Mouse (Mus musculus): ENCODE data around the gene Tomm70a. TPM values are rescaled to one million over a fixed set of nuclear protein-coding genes. Genes with fewer than 3 reads are reported as not detected.

Tomm70a gene
- 85.7 and 95.8 TPM in 2 replicates for polyA plus RNA-seq (2014; fragmentation: Nextera tagmentation; extraction: Ambion mirVana)

GRCm38 (mm10) chr16:57120913-57121815, at the start of gene Tomm70a:
Tomm70a (plus strand) TSS chr16:57121703.
- peak; percentile 99 for ATAC-seq (ENCODE audit: low read depth)
- H3K9ac ChIP-seq (replicated peaks; ENCODE audit: low read depth, low read length): peak within 1 kb of the TSS; percentile 92
- H3K4me1 ChIP-seq (ENCODE audit: control insufficient read depth, insufficient read depth, low read length): peaks cover 15% of the 10 kb centered on the region
- H3K27ac ChIP-seq (ENCODE audit: low read depth, low read length): peak within 1 kb of the TSS; percentile 97
- no peaks in the 10 kb centered on the region for H3K27me3 ChIP-seq (ENCODE audit: control insufficient read depth, insufficient read depth, low read length)
- no peaks in the 10 kb centered on the region for H3K36me3 ChIP-seq (ENCODE audit: control insufficient read depth, insufficient read depth, low read length)
- 0% methylated on average over 36 of the region's 37 CpGs for WGBS
- peak within 1 kb of the TSS; percentile 99 for H3K4me3 ChIP-seq (ENCODE audit: low read depth, low read length)
- no peaks in the 10 kb centered on the region for H3K9me3 ChIP-seq (ENCODE audit: control insufficient read depth, low read length)
- H3K4me2 ChIP-seq (ENCODE audit: low read depth, low read length): peak within 1 kb of the TSS; percentile 79

GRCm38 (mm10) chr16:57075986-57076385, 45.5 kb upstream of the Tomm70a start:
- no peak for ATAC-seq (ENCODE audit: low read depth)
- Histone ChIP-seq H3K27ac (ENCODE audit: low read depth, low read length) (no peak overlapping the region), H3K36me3 (ENCODE audit: control insufficient read depth, insufficient read depth, low read length) (no peaks in the 10 kb centered on the region), H3K4me1 (ENCODE audit: control insufficient read depth, insufficient read depth, low read length) (no peaks in the 10 kb centered on the region), H3K9me3 (ENCODE audit: control insufficient read depth, low read length) (no peaks in the 10 kb centered on the region), H3K4me2 (ENCODE audit: low read depth, low read length) (no peak overlapping the region), H3K27me3 (ENCODE audit: control insufficient read depth, insufficient read depth, low read length) (no peaks in the 10 kb centered on the region), H3K9ac (replicated peaks; ENCODE audit: low read depth, low read length) (no peak overlapping the region), H3K4me3 (ENCODE audit: low read depth, low read length) (no peak overlapping the region)
- WGBS: 80% methylated on average over 7 of the region's 7 CpGs

GRCm38 (mm10) chr16:57079577-57079976, 41.9 kb upstream of the Tomm70a start:
- Histone ChIP-seq H3K9ac (replicated peaks; ENCODE audit: low read depth, low read length) (no peak overlapping the region), H3K36me3 (ENCODE audit: control insufficient read depth, insufficient read depth, low read length) (no peaks in the 10 kb centered on the region), H3K27ac (ENCODE audit: low read depth, low read length) (no peak overlapping the region), H3K4me3 (ENCODE audit: low read depth, low read length) (no peak overlapping the region), H3K4me1 (ENCODE audit: control insufficient read depth, insufficient read depth, low read length) (no peaks in the 10 kb centered on the region), H3K27me3 (ENCODE audit: control insufficient read depth, insufficient read depth, low read length) (no peaks in the 10 kb centered on the region), H3K9me3 (ENCODE audit: control insufficient read depth, low read length) (no peaks in the 10 kb centered on the region), H3K4me2 (ENCODE audit: low read depth, low read length) (no peak overlapping the region)
- 81% methylated on average over 4 of the region's 4 CpGs for WGBS
- no peak for ATAC-seq (ENCODE audit: low read depth)

- Histone ChIP-seq H3K36me3 (ENCODE audit: control insufficient read depth, insufficient read depth, low read length) (no peaks in the 10 kb centered on the region), H3K9me3 (ENCODE audit: control insufficient read depth, low read length) (no peaks in the 10 kb centered on the region), H3K27me3 (ENCODE audit: control insufficient read depth, insufficient read depth, low read length) (no peaks in the 10 kb centered on the region), H3K4me3 (ENCODE audit: low read depth, low read length) (no peak overlapping the region), H3K9ac (replicated peaks; ENCODE audit: low read depth, low read length) (no peak overlapping the region), H3K4me2 (ENCODE audit: low read depth, low read length) (no peak overlapping the region), H3K4me1 (ENCODE audit: control insufficient read depth, insufficient read depth, low read length) (no peaks in the 10 kb centered on the region), H3K27ac (ENCODE audit: low read depth, low read length) (no peak overlapping the region)
- WGBS: 49% methylated on average over 4 of the region's 4 CpGs
- peak; percentile 85; the same call in 1 of the 2 replicates for ATAC-seq (ENCODE audit: low read depth)
These were observed 29.0 kb upstream of the Tomm70a start for GRCm38 (mm10) chr16:57092460-57092859.

GRCm38 (mm10) chr16:57092911-57093605, 28.4 kb upstream of the Tomm70a start:
- Histone ChIP-seq H3K4me2 (ENCODE audit: low read depth, low read length) (no peak overlapping the region), H3K27me3 (ENCODE audit: control insufficient read depth, insufficient read depth, low read length) (no peaks in the 10 kb centered on the region), H3K4me3 (ENCODE audit: low read depth, low read length) (no peak overlapping the region), H3K4me1 (ENCODE audit: control insufficient read depth, insufficient read depth, low read length) (no peaks in the 10 kb centered on the region), H3K9me3 (ENCODE audit: control insufficient read depth, low read length) (no peaks in the 10 kb centered on the region), H3K27ac (ENCODE audit: low read depth, low read length) (no peak overlapping the region), H3K9ac (replicated peaks; ENCODE audit: low read depth, low read length) (no peak overlapping the region), H3K36me3 (ENCODE audit: control insufficient read depth, insufficient read depth, low read length) (no peaks in the 10 kb centered on the region)
- ATAC-seq (ENCODE audit: low read depth): no peak
- WGBS: 67% methylated on average over 6 of the region's 6 CpGs

- H3K27me3 ChIP-seq (ENCODE audit: control insufficient read depth, insufficient read depth, low read length): no peaks in the 10 kb centered on the region
- no peak for ATAC-seq (ENCODE audit: low read depth)
- no peak overlapping the region for H3K27ac ChIP-seq (ENCODE audit: low read depth, low read length)
- H3K36me3 ChIP-seq (ENCODE audit: control insufficient read depth, insufficient read depth, low read length): no peaks in the 10 kb centered on the region
- H3K9ac ChIP-seq (replicated peaks; ENCODE audit: low read depth, low read length): no peak overlapping the region
- 69% methylated on average over 7 of the region's 7 CpGs for WGBS
- no peak overlapping the region for H3K4me3 ChIP-seq (ENCODE audit: low read depth, low read length)
- no peaks in the 10 kb centered on the region for H3K9me3 ChIP-seq (ENCODE audit: control insufficient read depth, low read length)
- no peak overlapping the region for H3K4me2 ChIP-seq (ENCODE audit: low read depth, low read length)
- H3K4me1 ChIP-seq (ENCODE audit: control insufficient read depth, insufficient read depth, low read length): no peaks in the 10 kb centered on the region
These were observed 22.9 kb upstream of the Tomm70a start for GRCm38 (mm10) chr16:57098468-57099144.

- Histone ChIP-seq H3K36me3 (ENCODE audit: control insufficient read depth, insufficient read depth, low read length) (no peaks in the 10 kb centered on the region), H3K9ac (replicated peaks; ENCODE audit: low read depth, low read length) (no peak overlapping the region), H3K27ac (ENCODE audit: low read depth, low read length) (no peak overlapping the region), H3K4me1 (ENCODE audit: control insufficient read depth, insufficient read depth, low read length) (no peaks in the 10 kb centered on the region), H3K4me2 (ENCODE audit: low read depth, low read length) (no peak overlapping the region), H3K9me3 (ENCODE audit: control insufficient read depth, low read length) (no peaks in the 10 kb centered on the region), H3K4me3 (ENCODE audit: low read depth, low read length) (no peak overlapping the region), H3K27me3 (ENCODE audit: control insufficient read depth, insufficient read depth, low read length) (no peaks in the 10 kb centered on the region)
- 89% methylated on average over 5 of the region's 5 CpGs for WGBS
- no peak for ATAC-seq (ENCODE audit: low read depth)
These were observed 21.8 kb upstream of the Tomm70a start for GRCm38 (mm10) chr16:57099572-57100237.

GRCm38 (mm10) chr16:57101174-57101573, 20.3 kb upstream of the Tomm70a start:
- WGBS: 93% methylated on average over 1 of the region's 1 CpGs
- no peaks in the 10 kb centered on the region for H3K36me3 ChIP-seq (ENCODE audit: control insufficient read depth, insufficient read depth, low read length)
- H3K27me3 ChIP-seq (ENCODE audit: control insufficient read depth, insufficient read depth, low read length): no peaks in the 10 kb centered on the region
- H3K4me3 ChIP-seq (ENCODE audit: low read depth, low read length): no peak overlapping the region
- H3K4me2 ChIP-seq (ENCODE audit: low read depth, low read length): no peak overlapping the region
- no peaks in the 10 kb centered on the region for H3K9me3 ChIP-seq (ENCODE audit: control insufficient read depth, low read length)
- no peak overlapping the region for H3K27ac ChIP-seq (ENCODE audit: low read depth, low read length)
- no peak for ATAC-seq (ENCODE audit: low read depth)
- no peaks in the 10 kb centered on the region for H3K4me1 ChIP-seq (ENCODE audit: control insufficient read depth, insufficient read depth, low read length)
- no peak overlapping the region for H3K9ac ChIP-seq (replicated peaks; ENCODE audit: low read depth, low read length)

All from neural tube, embryonic 14.5 days (tissue).